Mouse (Mus musculus): ENCODE results near the gene Sesn3. TPM values are rescaled to one million over a fixed set of nuclear protein-coding genes. Genes with fewer than 3 reads are reported as not detected.

Gene Sesn3
- polyA plus RNA-seq, 1 experiment = 66.5 TPM

DNA sequence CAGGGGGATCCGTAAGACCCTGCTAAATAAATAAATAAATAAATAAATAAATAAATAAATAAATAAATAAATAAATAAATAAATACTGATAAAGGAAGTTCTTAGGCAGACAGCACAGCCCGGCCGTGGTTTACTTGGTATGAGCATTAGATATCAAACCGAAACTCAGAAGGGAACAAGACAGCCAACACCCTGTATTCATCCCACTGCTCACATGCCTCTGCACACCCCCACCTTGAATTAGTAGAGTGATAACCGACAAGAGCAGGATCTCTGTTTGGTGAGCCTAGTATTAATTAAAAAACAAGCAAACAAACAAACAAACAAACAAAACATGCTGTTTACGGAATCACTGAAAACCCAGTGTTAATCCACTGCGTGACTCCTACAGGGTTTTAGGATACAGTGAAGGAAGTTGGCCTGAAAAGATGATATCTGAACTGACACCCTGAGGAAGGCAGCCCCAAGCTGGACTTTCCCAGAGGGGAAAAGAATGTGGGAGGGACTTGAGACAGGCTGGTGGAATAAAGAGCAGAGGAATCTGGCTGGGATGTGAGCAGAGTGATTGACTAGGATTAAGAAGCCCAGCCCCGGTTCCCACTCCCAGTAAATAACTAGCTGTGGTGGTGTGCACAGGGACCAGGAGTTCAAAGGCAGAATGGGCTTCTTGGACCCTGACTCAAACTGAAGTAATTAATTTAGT is 106.6 kb downstream of the Sesn3 start, which contains the start of gene Endod1:
Gene Endod1 (minus strand): TSS at position 155 of the 703 bp plus-strand sequence.
- H3K4me1 ChIP-seq (ENCODE audit: control insufficient read depth, insufficient read depth, low read length) = no peaks in the 10 kb centered on the region
- no peak for TF ChIP-seq CTCF (IDR thresholded peaks at IDR 0.05; ENCODE audit: borderline replicate concordance, insufficient read depth, low read length)
- no peak for TF ChIP-seq POLR2A (IDR thresholded peaks at IDR 0.05; ENCODE audit: low read depth, low read length)

DNA sequence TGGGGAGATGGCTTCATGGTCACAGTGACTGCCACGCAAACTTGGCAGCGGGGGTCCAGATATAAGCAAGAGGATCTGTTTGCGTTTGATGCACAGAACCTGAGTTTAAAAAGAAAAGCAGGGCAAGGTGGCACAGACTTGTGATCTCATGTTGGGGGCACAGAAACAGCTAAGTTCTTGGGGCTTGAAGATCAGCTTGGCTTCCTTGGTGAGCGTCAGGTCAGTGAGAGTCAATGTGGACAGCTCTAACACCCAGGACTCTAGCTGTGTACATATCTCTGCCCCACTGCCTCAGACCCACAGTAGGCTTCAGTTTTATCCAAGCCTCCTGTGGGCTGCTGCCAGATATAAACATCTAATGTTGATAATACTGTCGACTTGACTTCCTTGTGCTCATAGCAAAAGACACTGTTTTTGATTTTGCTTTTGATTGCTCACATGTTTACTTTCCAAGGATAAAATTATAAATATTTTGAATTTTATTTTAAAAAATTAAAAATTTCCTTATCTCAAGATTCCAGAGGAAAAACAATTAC is 107.5 kb downstream of the Sesn3 start:
- Histone ChIP-seq H3K27ac (ENCODE audit: insufficient read depth, low read length) (no peak overlapping the region), H3K4me3 (ENCODE audit: insufficient read depth, low read length) (no peak overlapping the region), H3K4me1 (ENCODE audit: control insufficient read depth, insufficient read depth, low read length) (no peaks in the 10 kb centered on the region)
- TF ChIP-seq POLR2A (IDR thresholded peaks at IDR 0.05; ENCODE audit: low read depth, low read length) = no peak
- no peak for TF ChIP-seq CTCF (IDR thresholded peaks at IDR 0.05; ENCODE audit: borderline replicate concordance, insufficient read depth, low read length)

More for the DNA sequence above, 106.6 kb downstream of the Sesn3 start, which contains the start of gene Endod1:
- H3K4me3 ChIP-seq (ENCODE audit: insufficient read depth, low read length) = peak within 1 kb of the TSS; percentile 85
- no peak within 1 kb of the TSS for H3K27ac ChIP-seq (ENCODE audit: insufficient read depth, low read length)

Other genes starting within 250 kb of the Sesn3 start
- 11.7 and 13.0 TPM in 2 replicates for gene Endod1, start 106.4 kb downstream of the Sesn3 start, polyA plus RNA-seq (2011; ENCODE audit: insufficient read length, low read depth, missing spikeins)
- gene Kdm4d, start 225.4 kb downstream of the Sesn3 start, polyA plus RNA-seq (2011; ENCODE audit: insufficient read length, low read depth, missing spikeins) = not detected in 2 replicates
- gene Cwc15, start 225.6 kb downstream of the Sesn3 start, polyA plus RNA-seq (2011; ENCODE audit: insufficient read length, low read depth, missing spikeins) = 133 and 144 TPM in 2 replicates

Measured in embryonic fibroblast, embryonic 13.5 days (primary cell).